Mouse (Mus musculus) neural tube, embryonic 14.5 days (tissue): ENCODE results near the gene Mgrn1. TPM values are rescaled to one million over a fixed set of nuclear protein-coding genes. Genes with fewer than 3 reads are reported as not detected.
A peak's percentile ranks its signal among the peaks of the same experiment; 100 is the strongest.

Source experiments
- ATAC-seq: fragments of 200-750 bp; cut with Nextera tagmentation; 2 replicates; pipeline ENCODE4 v1.8.0; 2017; ENCODE audit warnings: low read depth, mild to moderate bottlenecking, moderate TSS enrichment, moderate library complexity
- H3K27ac ChIP-seq: fragments of 300-500 bp; sonication (generic); 2 replicates; pipeline ENCODE4 v1.5.1; 2014; ENCODE audit warnings: low read depth, mild to moderate bottlenecking, control low read depth, low read length, moderate library complexity, mixed read lengths
- H3K27me3 ChIP-seq: fragments of 300-500 bp; sonication (generic); 2 replicates; pipeline ENCODE4 v1.6.1; 2014; ENCODE audit warnings: low read length; ENCODE audit not compliant: control insufficient read depth, insufficient read depth
- H3K36me3 ChIP-seq: fragments of 300-500 bp; sonication (generic); 2 replicates; pipeline ENCODE4 v1.6.1; 2014; ENCODE audit warnings: low read length, mixed read lengths; ENCODE audit not compliant: control insufficient read depth, insufficient read depth
- H3K4me1 ChIP-seq: fragments of 300-500 bp; sonication (generic); 2 replicates; pipeline ENCODE4 v1.6.1; 2014; ENCODE audit warnings: low read length; ENCODE audit not compliant: control insufficient read depth, insufficient read depth
- H3K4me2 ChIP-seq: fragments of 300-500 bp; sonication (generic); 2 replicates; pipeline ENCODE4 v1.6.1; 2014; ENCODE audit warnings: mild to moderate bottlenecking, low read depth, low read length, control low read depth
- H3K4me3 ChIP-seq: fragments of 300-500 bp; sonication (generic); 2 replicates; pipeline ENCODE4 v1.5.1; 2014; ENCODE audit warnings: low read depth, low read length, control low read depth, mixed read lengths
- H3K9ac ChIP-seq: fragments of 300-500 bp; sonication (generic); replicated peaks from 2 replicates; pipeline ENCODE4 v1.6.1; 2014; ENCODE audit warnings: low read depth, mild to moderate bottlenecking, control low read depth, low read length, mixed read lengths
- H3K9me3 ChIP-seq: fragments of 300-500 bp; sonication (generic); 2 replicates; pipeline ENCODE4 v1.6.1; 2016; ENCODE audit warnings: low read length; ENCODE audit not compliant: control insufficient read depth
- WGBS: fragments of 180-500 bp; shearing (Covaris S2); extraction: QIAGEN DNeasy Blood & Tissue Kit; methylation state at CpG from one replicate; pipeline ENCODE4 v1.1.7; 2014; 5-methylcytosine and 5-hydroxymethylcytosine counted together
- polyA plus RNA-seq: library from polyadenylated mRNA; unstranded; fragments of >200 nt; fragmentation: Nextera tagmentation; extraction: Ambion mirVana; gene quantifications from 2 replicates; pipeline ENCODE4 v1.2.1, GENCODE M21; 2014

Gene Mgrn1
- polyA plus RNA-seq, 1 experiment from 2014 or later: 128 TPM

GRCm38 (mm10) chr16:4960260-4960659 lies 74.2 kb downstream of the Mgrn1 start:
- peaks cover 10% of the 10 kb centered on the region for H3K36me3 ChIP-seq
- no peaks in the 10 kb centered on the region for H3K27me3 ChIP-seq
- H3K9ac ChIP-seq: no peak overlapping the region
- peaks cover 9% of the 10 kb centered on the region for H3K4me1 ChIP-seq
- WGBS: 92% methylated on average over 8 of the region's 8 CpGs
- no peak overlapping the region for H3K4me2 ChIP-seq
- H3K4me3 ChIP-seq: no peak overlapping the region
- H3K9me3 ChIP-seq: no peaks in the 10 kb centered on the region
- H3K27ac ChIP-seq: no peak overlapping the region
- no peak for ATAC-seq

- H3K9me3 ChIP-seq: no peaks in the 10 kb centered on the region
- H3K4me3 ChIP-seq: peak overlapping the region; percentile 79
- H3K27ac ChIP-seq: no peak overlapping the region
- no peaks in the 10 kb centered on the region for H3K36me3 ChIP-seq
- H3K4me2 ChIP-seq: peak overlapping the region; percentile 78
- H3K4me1 ChIP-seq: peaks cover 12% of the 10 kb centered on the region
- WGBS: 49% methylated on average over 9 of the region's 9 CpGs
- no peak for ATAC-seq
- H3K9ac ChIP-seq: peak overlapping the region; percentile 63
- H3K27me3 ChIP-seq: no peaks in the 10 kb centered on the region
Measured at GRCm38 (mm10) chr16:4963346-4963745, 77.3 kb downstream of the Mgrn1 start.

- Histone ChIP-seq H3K36me3 (no peaks in the 10 kb centered on the region), H3K9ac (peak within 1 kb of the TSS; percentile 63), H3K9me3 (no peaks in the 10 kb centered on the region), H3K27ac (peak within 1 kb of the TSS; percentile 80), H3K4me3 (peak within 1 kb of the TSS; percentile 79), H3K4me2 (peak within 1 kb of the TSS; percentile 78), H3K4me1 (peaks cover 12% of the 10 kb centered on the region), H3K27me3 (no peaks in the 10 kb centered on the region)
- ATAC-seq: peak; percentile 99
- WGBS: 1% methylated on average over 68 of the region's 76 CpGs
Measured at GRCm38 (mm10) chr16:4963797-4964709, 78.0 kb downstream of the Mgrn1 start, which contains the start of gene Anks3. Anks3 (minus strand) TSS chr16:4964205.

- peak overlapping the region; percentile 78 for H3K4me2 ChIP-seq
- no peaks in the 10 kb centered on the region for H3K27me3 ChIP-seq
- no peaks in the 10 kb centered on the region for H3K36me3 ChIP-seq
- 22% methylated on average over 13 of the region's 13 CpGs for WGBS
- peak overlapping the region; percentile 63 for H3K9ac ChIP-seq
- no peaks in the 10 kb centered on the region for H3K9me3 ChIP-seq
- H3K4me1 ChIP-seq: peaks cover 12% of the 10 kb centered on the region
- H3K27ac ChIP-seq: peak overlapping the region; percentile 80
- ATAC-seq: no peak
- peak overlapping the region; percentile 79 for H3K4me3 ChIP-seq
Measured at GRCm38 (mm10) chr16:4964731-4965391, 78.8 kb downstream of the Mgrn1 start.

GRCm38 (mm10) chr16:4965392-4966129 lies 79.5 kb downstream of the Mgrn1 start:
- no peaks in the 10 kb centered on the region for H3K27me3 ChIP-seq
- 89% methylated on average over 8 of the region's 8 CpGs for WGBS
- H3K9me3 ChIP-seq: no peaks in the 10 kb centered on the region
- H3K36me3 ChIP-seq: no peaks in the 10 kb centered on the region
- peaks cover 12% of the 10 kb centered on the region for H3K4me1 ChIP-seq
- H3K27ac ChIP-seq: no peak overlapping the region
- H3K4me2 ChIP-seq: 0 out of 2 replicates have a peak overlapping the region, but pooled peaks have one; percentile 78
- H3K4me3 ChIP-seq: no peak overlapping the region
- H3K9ac ChIP-seq: no peak overlapping the region
- ATAC-seq: no peak

- no peak for ATAC-seq
- H3K9ac ChIP-seq: no peak overlapping the region
- WGBS: 79% methylated on average over 3 of the region's 3 CpGs
- H3K4me1 ChIP-seq: peaks cover 9% of the 10 kb centered on the region; the same call in 1 of the 2 replicates
- no peak overlapping the region for H3K27ac ChIP-seq
- no peaks in the 10 kb centered on the region for H3K36me3 ChIP-seq
- H3K4me2 ChIP-seq: no peak overlapping the region
- H3K27me3 ChIP-seq: no peaks in the 10 kb centered on the region
- no peaks in the 10 kb centered on the region for H3K9me3 ChIP-seq
- no peak overlapping the region for H3K4me3 ChIP-seq
Measured at GRCm38 (mm10) chr16:4968426-4968825, 82.4 kb downstream of the Mgrn1 start.

- Histone ChIP-seq H3K36me3 (no peaks in the 10 kb centered on the region), H3K4me2 (no peak overlapping the region), H3K27me3 (no peaks in the 10 kb centered on the region), H3K9ac (no peak overlapping the region), H3K4me1 (peaks cover 7% of the 10 kb centered on the region; the same call in 1 of the 2 replicates), H3K9me3 (no peaks in the 10 kb centered on the region), H3K4me3 (no peak overlapping the region), H3K27ac (no peak overlapping the region)
- no peak for ATAC-seq
- WGBS: 87% methylated on average over 5 of the region's 5 CpGs
Measured at GRCm38 (mm10) chr16:4969055-4969843, 83.2 kb downstream of the Mgrn1 start.

- no peaks in the 10 kb centered on the region for H3K27me3 ChIP-seq
- no peak overlapping the region for H3K4me3 ChIP-seq
- no peak for ATAC-seq
- H3K9me3 ChIP-seq: no peaks in the 10 kb centered on the region
- H3K9ac ChIP-seq: no peak overlapping the region
- WGBS: 88% methylated on average over 4 of the region's 4 CpGs
- H3K4me1 ChIP-seq: no peaks in the 10 kb centered on the region
- H3K27ac ChIP-seq: no peak overlapping the region
- no peaks in the 10 kb centered on the region for H3K36me3 ChIP-seq
- no peak overlapping the region for H3K4me2 ChIP-seq
Measured at GRCm38 (mm10) chr16:4971626-4972025, 85.6 kb downstream of the Mgrn1 start.
